Mouse (Mus musculus): ENCODE results near the gene Ppp1r14c. TPM values are rescaled to one million over a fixed set of nuclear protein-coding genes. Genes with fewer than 3 reads are reported as not detected.

Ppp1r14c gene
- 1.4 and 2.3 TPM in 2 replicates for polyA plus RNA-seq (2015; fragmentation: Nextera tagmentation; extraction: Ambion mirVana)

- peak; percentile 41; the same call in 1 of the 2 replicates for ATAC-seq
- peaks cover 17% of the 10 kb centered on the region; the same call in 1 of the 2 replicates for H3K27me3 ChIP-seq (replicated peaks; ENCODE audit: control insufficient read depth, insufficient read depth, low read length)
- H3K4me2 ChIP-seq (replicated peaks; ENCODE audit: low read depth): peak within 1 kb of the TSS; percentile 97
- peak within 1 kb of the TSS; percentile 26; the same call in 1 of the 2 replicates for H3K9ac ChIP-seq (ENCODE audit: low read depth, low read length)
- no peak within 1 kb of the TSS for H3K27ac ChIP-seq (ENCODE audit: low read depth, low read length)
- under 1% methylated on average over 71 of the region's 74 CpGs for whole genome bisulfite sequencing
- no peaks in the 10 kb centered on the region for H3K9me3 ChIP-seq (ENCODE audit: control insufficient read depth)
- H3K4me3 ChIP-seq (ENCODE audit: low read depth, low read length): peak within 1 kb of the TSS; percentile 58
- no peaks in the 10 kb centered on the region for H3K36me3 ChIP-seq (ENCODE audit: control insufficient read depth, insufficient read depth)
- no peak for TF ChIP-seq CTCF (IDR thresholded peaks at IDR 0.05; ENCODE audit: low read depth)
- H3K4me1 ChIP-seq (replicated peaks; ENCODE audit: control insufficient read depth, insufficient read depth, low read length): no peaks in the 10 kb centered on the region
Observed at GRCm38 (mm10) chr10:3366036-3366869, at the start of gene Ppp1r14c. TSS of gene Ppp1r14c (plus strand) at chr10:3366057.

- no peak overlapping the region for H3K4me3 ChIP-seq (ENCODE audit: low read depth, low read length)
- no peak overlapping the region for H3K4me2 ChIP-seq (replicated peaks; ENCODE audit: low read depth)
- H3K36me3 ChIP-seq (ENCODE audit: control insufficient read depth, insufficient read depth): no peaks in the 10 kb centered on the region
- 81% methylated on average over 2 of the region's 2 CpGs for WGBS
- H3K9ac ChIP-seq (ENCODE audit: low read depth, low read length): no peak overlapping the region
- H3K27ac ChIP-seq (ENCODE audit: low read depth, low read length): no peak overlapping the region
- no peak for TF ChIP-seq CTCF (IDR thresholded peaks at IDR 0.05; ENCODE audit: low read depth)
- ATAC-seq: no peak
- H3K9me3 ChIP-seq (ENCODE audit: control insufficient read depth): no peaks in the 10 kb centered on the region
- no peaks in the 10 kb centered on the region for H3K27me3 ChIP-seq (replicated peaks; ENCODE audit: control insufficient read depth, insufficient read depth, low read length)
- no peaks in the 10 kb centered on the region for H3K4me1 ChIP-seq (replicated peaks; ENCODE audit: control insufficient read depth, insufficient read depth, low read length)
Observed at GRCm38 (mm10) chr10:3321406-3321805, 44.5 kb upstream of the Ppp1r14c start.

- Histone ChIP-seq H3K27ac (ENCODE audit: low read depth, low read length) (no peak overlapping the region), H3K4me3 (ENCODE audit: low read depth, low read length) (no peak overlapping the region), H3K9me3 (ENCODE audit: control insufficient read depth) (no peaks in the 10 kb centered on the region), H3K9ac (ENCODE audit: low read depth, low read length) (no peak overlapping the region), H3K27me3 (replicated peaks; ENCODE audit: control insufficient read depth, insufficient read depth, low read length) (no peaks in the 10 kb centered on the region), H3K4me1 (replicated peaks; ENCODE audit: control insufficient read depth, insufficient read depth, low read length) (no peaks in the 10 kb centered on the region), H3K36me3 (ENCODE audit: control insufficient read depth, insufficient read depth) (no peaks in the 10 kb centered on the region), H3K4me2 (replicated peaks; ENCODE audit: low read depth) (no peak overlapping the region)
- ATAC-seq: no peak
- 81% methylated on average over 1 of the region's 1 CpGs for WGBS
- TF ChIP-seq CTCF (IDR thresholded peaks at IDR 0.05; ENCODE audit: low read depth): peak; percentile 61
Observed at GRCm38 (mm10) chr10:3325447-3325846, 40.4 kb upstream of the Ppp1r14c start.

GRCm38 (mm10) chr10:3332880-3333279 is 33.0 kb upstream of the Ppp1r14c start:
- H3K27me3 ChIP-seq (replicated peaks; ENCODE audit: control insufficient read depth, insufficient read depth, low read length): no peaks in the 10 kb centered on the region
- WGBS: 30% methylated on average over 3 of the region's 3 CpGs
- H3K27ac ChIP-seq (ENCODE audit: low read depth, low read length): no peak overlapping the region
- no peak for ATAC-seq
- no peak overlapping the region for H3K4me2 ChIP-seq (replicated peaks; ENCODE audit: low read depth)
- H3K4me1 ChIP-seq (replicated peaks; ENCODE audit: control insufficient read depth, insufficient read depth, low read length): no peaks in the 10 kb centered on the region
- peak; percentile 91 for TF ChIP-seq CTCF (IDR thresholded peaks at IDR 0.05; ENCODE audit: low read depth)
- H3K4me3 ChIP-seq (ENCODE audit: low read depth, low read length): no peak overlapping the region
- no peaks in the 10 kb centered on the region for H3K9me3 ChIP-seq (ENCODE audit: control insufficient read depth)
- H3K36me3 ChIP-seq (ENCODE audit: control insufficient read depth, insufficient read depth): no peaks in the 10 kb centered on the region
- no peak overlapping the region for H3K9ac ChIP-seq (ENCODE audit: low read depth, low read length)

GRCm38 (mm10) chr10:3334570-3334969 is 31.3 kb upstream of the Ppp1r14c start:
- Histone ChIP-seq H3K4me2 (replicated peaks; ENCODE audit: low read depth) (no peak overlapping the region), H3K27ac (ENCODE audit: low read depth, low read length) (no peak overlapping the region), H3K36me3 (ENCODE audit: control insufficient read depth, insufficient read depth) (no peaks in the 10 kb centered on the region), H3K27me3 (replicated peaks; ENCODE audit: control insufficient read depth, insufficient read depth, low read length) (no peaks in the 10 kb centered on the region), H3K9me3 (ENCODE audit: control insufficient read depth) (no peaks in the 10 kb centered on the region), H3K4me1 (replicated peaks; ENCODE audit: control insufficient read depth, insufficient read depth, low read length) (no peaks in the 10 kb centered on the region), H3K4me3 (ENCODE audit: low read depth, low read length) (no peak overlapping the region), H3K9ac (ENCODE audit: low read depth, low read length) (no peak overlapping the region)
- ATAC-seq: no peak
- no peak for TF ChIP-seq CTCF (IDR thresholded peaks at IDR 0.05; ENCODE audit: low read depth)

GRCm38 (mm10) chr10:3336729-3337329 is 29.0 kb upstream of the Ppp1r14c start:
- WGBS: 70% methylated on average over 7 of the region's 7 CpGs
- Histone ChIP-seq H3K4me2 (replicated peaks; ENCODE audit: low read depth) (no peak overlapping the region), H3K27me3 (replicated peaks; ENCODE audit: control insufficient read depth, insufficient read depth, low read length) (no peaks in the 10 kb centered on the region), H3K36me3 (ENCODE audit: control insufficient read depth, insufficient read depth) (no peaks in the 10 kb centered on the region), H3K27ac (ENCODE audit: low read depth, low read length) (no peak overlapping the region), H3K4me1 (replicated peaks; ENCODE audit: control insufficient read depth, insufficient read depth, low read length) (no peaks in the 10 kb centered on the region), H3K9ac (ENCODE audit: low read depth, low read length) (no peak overlapping the region), H3K9me3 (ENCODE audit: control insufficient read depth) (no peaks in the 10 kb centered on the region), H3K4me3 (ENCODE audit: low read depth, low read length) (no peak overlapping the region)
- ATAC-seq: no peak
- no peak for TF ChIP-seq CTCF (IDR thresholded peaks at IDR 0.05; ENCODE audit: low read depth)

Data from intestine, postnatal 0 days (tissue).